Mouse (Mus musculus) hindlimb bud, embryonic 11.5 days (tissue): ENCODE data around the gene Tspan3.

Experiments used
- DNase-seq: peaks from one replicate; pipeline ENCODE4 v3.0.0-alpha.2; 2012; ENCODE audit warnings: low read depth, low spot score; ENCODE audit errors: extremely low spot score

Gene Tspan3

DNA sequence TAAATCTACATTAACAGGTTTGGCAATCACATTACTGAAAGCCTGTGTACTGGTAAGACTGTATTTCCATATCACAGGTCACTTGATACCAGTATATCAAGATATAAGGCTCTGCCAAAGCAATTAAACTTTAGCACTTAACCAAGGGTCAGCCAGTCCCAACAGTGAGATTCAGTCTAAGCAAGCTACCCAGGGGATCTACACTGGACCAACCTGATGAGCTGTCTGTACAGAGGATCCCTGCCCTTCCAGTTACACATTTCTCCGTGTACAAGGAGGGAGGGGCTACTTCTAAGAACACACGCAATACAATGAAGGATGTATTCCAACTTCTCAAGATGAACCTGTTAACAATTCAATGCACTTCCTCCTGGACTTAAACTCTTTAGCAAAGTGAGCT, 7.2 kb downstream of the Tspan3 start:
- DNase-seq = no peak

DNA sequence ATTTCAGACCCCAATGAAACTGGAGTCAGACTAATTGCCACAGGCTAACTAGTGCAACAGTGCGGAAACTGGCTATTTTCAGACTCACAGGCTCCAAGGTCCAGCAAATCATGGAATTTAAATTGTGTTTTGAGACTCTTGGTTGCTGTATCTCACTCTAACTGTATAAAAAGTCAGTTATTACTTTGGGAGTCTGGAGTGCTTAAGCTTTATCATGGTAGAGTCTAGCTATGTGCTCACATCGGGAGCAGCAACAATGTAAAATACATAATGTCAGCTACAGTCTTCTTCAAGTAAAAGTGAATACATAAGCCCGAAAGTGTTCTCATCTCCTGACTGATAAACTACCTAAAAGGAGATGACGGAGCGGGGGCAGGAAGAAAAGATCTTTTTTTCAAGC, 10.7 kb downstream of the Tspan3 start:
- DNase-seq = no peak

GRCm38 (mm10) chr9:56152482-56153007, 12.7 kb downstream of the Tspan3 start:
- DNase-seq = no peak

DNA sequence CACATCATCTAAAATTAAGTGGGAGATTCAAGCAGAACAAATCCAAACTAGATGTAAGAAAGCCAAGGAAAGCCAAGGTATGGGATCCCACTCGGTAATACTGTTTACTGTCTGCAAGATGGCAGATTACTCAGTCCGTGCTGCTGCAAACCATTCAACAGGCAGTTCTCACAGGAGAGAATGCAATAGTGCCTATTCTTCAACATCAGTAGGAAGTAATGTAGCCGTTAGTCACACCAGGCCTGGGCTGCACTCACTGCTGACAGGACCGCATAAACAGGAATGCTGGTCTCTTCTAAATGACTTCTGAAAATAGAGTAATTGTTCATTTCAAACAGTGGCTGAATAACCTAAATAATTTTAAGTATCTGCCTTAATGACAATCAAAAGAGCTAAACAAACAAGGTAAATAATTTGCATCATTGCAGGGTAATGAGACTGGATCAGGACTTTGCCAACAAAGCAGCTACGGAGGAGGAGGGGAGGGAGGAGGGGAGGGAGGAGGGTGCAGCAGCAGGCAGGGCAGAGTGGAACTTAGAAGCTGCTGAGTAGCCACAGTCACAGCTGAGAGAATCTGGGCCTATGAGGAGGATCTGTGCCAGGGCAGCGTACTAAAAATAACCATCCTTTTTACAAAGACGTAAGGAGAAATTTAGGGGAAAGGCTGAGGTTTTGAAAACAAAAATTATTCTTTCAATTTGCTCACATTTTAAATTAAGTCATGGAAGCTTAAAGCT, 13.4 kb downstream of the Tspan3 start:
- DNase-seq = no peak

DNA sequence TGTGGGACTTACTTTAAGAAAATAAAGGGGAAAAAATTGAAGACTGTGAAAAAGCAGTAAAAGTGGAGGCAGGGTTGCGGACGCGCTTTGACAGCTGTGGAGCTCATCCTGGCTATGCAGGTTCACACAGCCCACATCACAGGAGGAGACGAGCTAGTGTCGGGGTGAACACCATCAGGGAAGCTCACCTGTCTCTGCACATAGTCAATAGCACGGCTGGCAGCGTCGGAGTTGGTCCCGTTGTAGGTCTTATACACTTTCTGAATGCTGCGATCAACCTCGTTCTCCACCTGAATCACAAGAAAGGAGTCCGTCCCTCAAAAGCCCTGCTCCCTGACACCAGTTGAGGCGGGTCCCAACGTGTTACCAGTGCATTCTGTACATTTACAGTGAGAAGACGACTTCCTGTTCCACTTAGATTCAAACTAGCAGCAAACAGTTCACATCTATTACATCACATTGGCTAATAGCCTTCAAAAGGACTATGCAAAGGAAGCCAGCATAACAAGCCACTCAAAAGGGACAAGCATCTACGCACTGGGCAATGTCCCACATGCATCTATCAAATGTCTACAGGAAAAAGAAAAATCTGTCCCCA, 18.9 kb downstream of the Tspan3 start:
- no peak for DNase-seq

DNA sequence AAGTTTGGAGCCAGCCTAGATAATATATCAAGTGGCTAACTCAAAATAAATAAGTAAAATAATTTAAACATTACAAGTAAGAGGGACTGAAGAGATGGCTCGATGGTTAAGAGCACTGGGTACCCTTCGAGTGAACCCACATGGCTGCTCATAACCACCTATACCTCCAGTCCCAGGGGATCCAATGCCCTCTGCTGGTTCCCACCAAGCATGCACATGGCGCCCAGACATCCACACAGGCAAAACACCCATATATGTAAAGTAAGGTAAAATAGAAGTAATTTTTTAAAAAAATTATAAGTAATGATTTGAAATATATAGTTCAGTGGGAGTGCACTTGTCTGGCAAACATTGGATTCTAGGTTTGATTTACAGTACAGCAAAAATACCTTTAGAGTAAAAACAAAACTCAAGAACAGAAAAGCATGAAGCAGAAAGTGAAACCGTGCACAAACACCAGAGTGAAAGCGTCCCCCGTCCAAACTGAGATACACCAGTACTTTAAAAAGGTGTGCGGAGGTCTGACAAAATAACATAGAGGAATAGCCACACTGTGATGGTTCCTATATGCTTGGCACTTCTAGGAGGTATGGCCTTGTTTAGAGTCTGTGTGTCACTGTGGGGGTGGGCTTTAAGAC, 20.8 kb downstream of the Tspan3 start:
- no peak for DNase-seq

DNA sequence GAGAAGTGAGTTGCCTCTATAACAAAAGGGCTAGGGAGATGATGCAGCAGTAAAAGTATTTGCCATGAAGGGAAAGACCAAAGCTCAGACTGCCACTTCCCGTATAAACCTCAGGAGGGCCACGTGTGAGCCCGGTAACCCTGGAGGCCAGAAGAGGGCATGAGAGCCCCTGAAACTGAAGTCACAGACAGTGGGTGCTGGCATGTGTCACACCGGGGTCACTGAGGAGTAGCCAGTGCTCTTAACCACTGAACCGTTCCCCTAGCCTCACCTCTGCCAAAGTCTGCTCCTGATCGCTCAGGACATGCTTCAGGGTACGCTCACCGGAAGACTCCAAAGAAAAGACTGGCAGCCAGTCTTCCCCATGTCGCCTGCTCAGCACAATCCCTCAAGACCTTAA, 23.5 kb downstream of the Tspan3 start:
- no peak for DNase-seq

- no peak for DNase-seq
Observed at GRCm38 (mm10) chr9:56135590-56136197, 29.6 kb downstream of the Tspan3 start.

DNA sequence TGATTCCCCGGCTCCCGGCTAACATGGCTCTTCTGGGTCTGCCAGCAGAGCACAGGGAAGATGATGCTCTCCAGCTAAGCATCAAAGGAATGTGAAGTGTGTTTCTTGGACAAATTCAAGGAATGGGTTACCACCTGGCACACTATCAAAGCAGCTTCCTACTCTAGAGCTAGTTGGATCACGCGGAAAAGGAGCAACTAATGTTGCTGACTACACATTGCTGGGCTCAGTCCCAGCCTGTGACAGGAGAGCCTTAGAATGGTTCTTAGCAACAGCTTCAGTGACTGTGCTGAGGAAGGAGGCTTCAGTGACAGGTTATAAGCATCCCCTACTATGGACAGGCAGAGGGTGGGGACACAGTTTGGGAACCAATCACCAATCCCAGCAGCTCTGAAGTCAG, 30.7 kb downstream of the Tspan3 start:
- no peak for DNase-seq

GRCm38 (mm10) chr9:56133970-56134369, 31.3 kb downstream of the Tspan3 start:
- DNase-seq = no peak

GRCm38 (mm10) chr9:56131813-56132525, 33.3 kb downstream of the Tspan3 start:
- DNase-seq = no peak

DNA sequence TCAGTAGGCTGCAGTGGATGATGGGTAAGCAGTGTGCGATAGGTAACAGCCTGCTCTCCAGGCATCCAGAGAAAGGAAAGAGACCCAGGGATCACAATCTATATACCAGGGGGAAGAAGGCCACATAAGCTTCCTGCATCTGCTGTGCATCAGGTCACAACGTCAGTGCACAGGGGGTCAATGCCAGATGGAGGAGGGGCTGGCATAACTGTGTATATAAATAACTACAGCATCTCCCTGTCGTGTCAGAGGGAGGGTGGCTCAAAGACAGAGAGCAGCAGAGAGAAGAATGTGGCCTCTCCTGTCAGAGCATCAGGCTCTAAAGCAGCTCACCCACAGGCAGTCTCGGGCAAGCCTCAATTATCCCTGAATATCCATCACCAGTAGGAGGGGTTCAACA, 34.7 kb downstream of the Tspan3 start:
- DNase-seq = no peak

GRCm38 (mm10) chr9:56129951-56130350, 35.3 kb downstream of the Tspan3 start:
- no peak for DNase-seq

DNA sequence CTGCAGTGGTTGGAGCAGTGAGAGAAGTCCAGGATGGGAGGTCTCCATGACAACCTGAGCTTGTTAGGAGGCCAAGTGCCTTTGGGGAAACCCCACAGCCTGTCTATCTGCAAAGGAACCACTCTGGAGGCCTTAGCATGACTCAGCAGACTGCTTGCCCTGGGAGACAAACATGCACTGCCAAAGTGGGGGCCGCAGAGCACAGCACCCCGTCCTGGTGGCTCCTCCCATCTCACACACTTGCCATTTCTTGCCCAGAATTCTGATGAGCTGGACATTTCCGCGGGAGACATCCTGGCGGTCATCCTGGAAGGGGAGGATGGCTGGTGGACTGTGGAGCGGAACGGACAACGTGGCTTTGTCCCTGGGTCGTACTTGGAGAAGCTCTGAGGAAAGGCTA, 36.9 kb downstream of the Tspan3 start:
- DNase-seq = no peak

DNA sequence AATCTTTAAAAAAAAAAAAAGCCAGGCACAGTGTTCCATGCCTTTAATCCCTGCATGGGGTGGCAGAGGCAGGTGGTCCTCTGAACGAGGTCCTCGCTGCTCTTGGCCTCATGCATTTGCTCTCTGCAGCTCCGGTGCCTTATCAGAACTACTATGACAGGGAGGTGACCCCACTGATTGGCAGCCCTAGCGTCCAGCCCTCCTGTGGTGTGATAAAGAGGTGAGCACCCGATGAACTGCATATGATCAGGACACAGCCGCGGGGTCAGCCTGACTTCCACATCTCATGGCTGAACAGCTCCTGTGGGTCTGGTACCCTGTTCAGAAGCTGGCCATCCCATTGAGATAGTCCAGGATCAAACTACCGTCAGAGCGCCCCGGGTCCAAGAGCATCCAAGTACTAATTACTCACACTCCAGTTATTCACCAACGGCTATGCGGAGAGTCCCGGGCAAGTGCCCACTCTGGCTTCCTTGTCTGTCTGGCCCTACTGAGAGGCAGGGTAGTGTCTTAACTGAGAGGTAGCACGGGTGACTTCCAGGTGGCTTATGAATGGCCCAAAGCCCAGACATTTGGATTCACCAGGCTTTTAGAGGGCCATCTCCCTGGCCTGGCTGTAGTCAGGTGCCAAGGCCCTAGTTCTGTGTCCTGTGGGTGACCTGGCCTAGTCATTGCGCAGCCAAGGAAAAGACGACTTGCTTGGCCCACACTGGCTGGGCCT, 38.7 kb downstream of the Tspan3 start:
- DNase-seq = no peak

DNA sequence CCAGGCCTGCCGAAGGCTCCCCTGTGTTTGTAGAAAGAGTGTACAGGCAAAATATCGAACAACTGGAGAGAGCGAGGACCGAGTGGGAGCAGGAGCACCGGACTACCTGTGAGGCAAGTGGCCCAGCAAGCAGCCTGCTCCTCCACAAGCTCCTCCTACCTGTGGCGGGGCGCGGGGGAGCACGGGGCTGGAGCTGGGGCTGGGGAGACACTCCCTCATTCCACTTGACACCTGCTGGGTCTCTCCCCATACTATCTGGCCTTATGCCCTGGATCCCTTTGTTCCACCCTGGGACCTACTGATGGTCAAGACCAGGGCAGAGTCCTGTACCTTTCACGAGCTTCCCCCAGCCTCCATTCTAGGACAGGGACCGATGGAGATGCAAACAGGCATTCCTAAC, 40.7 kb downstream of the Tspan3 start:
- DNase-seq = no peak

GRCm38 (mm10) chr9:56123613-56124012, 41.7 kb downstream of the Tspan3 start:
- no peak for DNase-seq

DNA sequence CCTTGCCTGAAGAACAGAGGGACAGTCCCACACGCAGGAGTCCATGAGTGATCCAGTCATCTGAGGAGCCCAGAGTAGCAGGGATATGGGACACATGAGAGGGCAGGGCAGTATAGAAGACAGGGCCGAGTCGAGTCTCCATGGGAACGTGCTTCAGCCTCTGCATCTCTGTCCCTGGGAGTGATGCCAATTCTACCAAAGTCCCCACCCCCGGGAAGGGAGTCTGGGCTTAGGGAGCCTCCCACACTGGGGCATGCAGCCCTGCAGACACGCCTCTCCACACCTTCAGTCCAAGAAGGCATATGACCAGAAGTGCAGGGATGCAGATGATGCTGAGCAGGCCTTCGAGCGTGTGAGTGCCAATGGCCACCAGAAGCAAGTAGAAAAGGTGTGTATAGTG, 42.3 kb downstream of the Tspan3 start:
- DNase-seq = no peak

- DNase-seq = peak; percentile 20
Observed at GRCm38 (mm10) chr9:56121097-56121496, 44.2 kb downstream of the Tspan3 start.

DNA sequence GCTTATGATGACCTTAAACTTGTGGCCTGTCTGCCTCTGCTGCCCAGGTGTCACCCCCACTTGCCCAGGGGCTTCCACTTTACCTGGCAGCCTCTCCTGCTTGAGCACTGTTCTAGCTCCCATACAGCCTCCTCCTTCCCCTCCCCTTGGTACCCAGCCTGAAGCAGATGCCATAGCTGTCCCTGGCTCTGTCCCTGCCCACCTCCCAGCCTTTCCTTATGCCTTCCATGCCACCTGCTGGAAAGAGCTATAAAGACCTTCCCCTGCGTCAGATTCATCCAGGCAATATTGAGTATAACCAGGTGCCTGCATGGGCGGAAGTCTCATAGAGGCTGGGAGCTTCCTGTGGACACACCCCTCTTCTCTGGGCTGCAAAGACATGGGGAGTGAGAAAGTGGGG, 45.6 kb downstream of the Tspan3 start:
- no peak for DNase-seq
